Mouse (Mus musculus): ENCODE results near the gene Pacsin1. TPM values are rescaled to one million over a fixed set of nuclear protein-coding genes. Genes with fewer than 3 reads are reported as not detected.

The Pacsin1 gene
- polyA plus RNA-seq, 1 experiment from 2014 or later = 44.2 TPM

GRCm38 (mm10) chr17:27746446-27746845, 91.1 kb downstream of the Pacsin1 start:
- H3K9me3 ChIP-seq (ENCODE audit: control insufficient read depth, low read length) = no peaks in the 10 kb centered on the region
- no peaks in the 10 kb centered on the region for H3K4me1 ChIP-seq (replicated peaks; ENCODE audit: control insufficient read depth, insufficient read depth, low read length)
- no peak overlapping the region for H3K9ac ChIP-seq (replicated peaks; ENCODE audit: low read depth, low read length)
- H3K27me3 ChIP-seq (replicated peaks; ENCODE audit: control insufficient read depth, insufficient read depth, low read length) = no peaks in the 10 kb centered on the region
- ATAC-seq = no peak
- no peak overlapping the region for H3K4me3 ChIP-seq (replicated peaks; ENCODE audit: low read length)
- H3K27ac ChIP-seq (ENCODE audit: low read length) = no peak overlapping the region
- H3K4me2 ChIP-seq (ENCODE audit: low read length) = no peak overlapping the region
- H3K36me3 ChIP-seq (ENCODE audit: control insufficient read depth, insufficient read depth) = no peaks in the 10 kb centered on the region
- WGBS = 61% methylated on average over 4 of the region's 4 CpGs

GRCm38 (mm10) chr17:27748123-27748522, 92.8 kb downstream of the Pacsin1 start:
- Histone ChIP-seq H3K36me3 (ENCODE audit: control insufficient read depth, insufficient read depth) (no peaks in the 10 kb centered on the region), H3K9me3 (ENCODE audit: control insufficient read depth, low read length) (no peaks in the 10 kb centered on the region), H3K4me2 (ENCODE audit: low read length) (no peak overlapping the region), H3K9ac (replicated peaks; ENCODE audit: low read depth, low read length) (no peak overlapping the region), H3K27ac (ENCODE audit: low read length) (no peak overlapping the region), H3K4me1 (replicated peaks; ENCODE audit: control insufficient read depth, insufficient read depth, low read length) (no peaks in the 10 kb centered on the region), H3K4me3 (replicated peaks; ENCODE audit: low read length) (no peak overlapping the region), H3K27me3 (replicated peaks; ENCODE audit: control insufficient read depth, insufficient read depth, low read length) (no peaks in the 10 kb centered on the region)
- no peak for ATAC-seq
- WGBS = 93% methylated on average over 2 of the region's 2 CpGs

DNA sequence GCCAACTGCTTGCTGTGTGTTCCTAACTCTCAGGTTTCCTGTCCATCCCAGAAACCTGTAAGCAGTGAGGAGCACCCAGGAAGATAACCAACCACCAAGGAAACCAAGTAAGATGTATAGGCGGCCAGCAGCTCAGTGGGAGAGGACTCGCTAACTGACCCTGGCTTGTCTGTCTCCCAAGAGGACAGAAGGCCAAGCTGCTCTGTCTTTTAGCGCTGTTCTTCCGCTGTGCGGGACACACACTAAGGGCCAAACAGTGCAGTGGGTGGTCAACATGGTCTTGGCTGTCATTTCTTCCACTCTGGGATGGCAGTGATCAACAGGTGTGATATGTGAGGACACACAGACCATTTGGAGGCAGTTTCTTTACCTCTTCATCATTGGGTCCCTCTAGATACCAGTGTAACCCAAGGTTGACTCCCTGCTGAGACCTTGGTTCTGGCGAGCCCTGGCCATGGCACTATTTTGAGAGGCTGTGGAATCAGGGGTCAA, 95.2 kb downstream of the Pacsin1 start:
- no peaks in the 10 kb centered on the region for H3K9me3 ChIP-seq (ENCODE audit: control insufficient read depth, low read length)
- no peak overlapping the region for H3K4me3 ChIP-seq (replicated peaks; ENCODE audit: low read length)
- WGBS = 85% methylated on average over 6 of the region's 6 CpGs
- no peak overlapping the region for H3K9ac ChIP-seq (replicated peaks; ENCODE audit: low read depth, low read length)
- H3K27ac ChIP-seq (ENCODE audit: low read length) = no peak overlapping the region
- H3K27me3 ChIP-seq (replicated peaks; ENCODE audit: control insufficient read depth, insufficient read depth, low read length) = no peaks in the 10 kb centered on the region
- H3K4me1 ChIP-seq (replicated peaks; ENCODE audit: control insufficient read depth, insufficient read depth, low read length) = no peaks in the 10 kb centered on the region
- H3K36me3 ChIP-seq (ENCODE audit: control insufficient read depth, insufficient read depth) = no peaks in the 10 kb centered on the region
- no peak for ATAC-seq
- no peak overlapping the region for H3K4me2 ChIP-seq (ENCODE audit: low read length)

GRCm38 (mm10) chr17:27751314-27752202, 96.2 kb downstream of the Pacsin1 start:
- Histone ChIP-seq H3K27ac (ENCODE audit: low read length) (no peak overlapping the region), H3K9ac (replicated peaks; ENCODE audit: low read depth, low read length) (no peak overlapping the region), H3K27me3 (replicated peaks; ENCODE audit: control insufficient read depth, insufficient read depth, low read length) (no peaks in the 10 kb centered on the region), H3K9me3 (ENCODE audit: control insufficient read depth, low read length) (no peaks in the 10 kb centered on the region), H3K4me1 (replicated peaks; ENCODE audit: control insufficient read depth, insufficient read depth, low read length) (no peaks in the 10 kb centered on the region), H3K36me3 (ENCODE audit: control insufficient read depth, insufficient read depth) (no peaks in the 10 kb centered on the region), H3K4me3 (replicated peaks; ENCODE audit: low read length) (no peak overlapping the region), H3K4me2 (ENCODE audit: low read length) (no peak overlapping the region)
- ATAC-seq = no peak
- 80% methylated on average over 8 of the region's 8 CpGs for WGBS

DNA sequence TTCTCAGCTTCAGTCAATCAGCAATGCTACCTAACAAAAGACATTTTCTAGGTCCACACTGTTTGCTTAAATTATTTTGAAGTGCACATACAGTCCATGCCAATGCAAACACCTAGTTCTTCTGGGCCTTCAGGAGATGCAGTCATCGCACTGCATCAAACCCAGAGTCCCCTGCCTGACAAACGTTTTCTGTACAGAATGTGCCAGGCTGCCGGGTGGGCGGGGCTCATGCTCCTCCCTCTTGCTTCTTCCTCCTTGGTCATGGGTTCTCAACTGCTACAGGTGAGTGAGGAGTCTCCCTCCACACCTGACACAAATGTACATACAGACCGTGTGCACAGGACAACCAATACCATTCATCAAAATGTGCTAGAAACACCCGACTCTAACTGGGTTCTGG, 104.9 kb downstream of the Pacsin1 start:
- Histone ChIP-seq H3K4me2 (ENCODE audit: low read length) (no peak overlapping the region), H3K27ac (ENCODE audit: low read length) (no peak overlapping the region), H3K4me1 (replicated peaks; ENCODE audit: control insufficient read depth, insufficient read depth, low read length) (peaks cover 4% of the 10 kb centered on the region; the same call in 1 of the 2 replicates), H3K9ac (replicated peaks; ENCODE audit: low read depth, low read length) (no peak overlapping the region), H3K27me3 (replicated peaks; ENCODE audit: control insufficient read depth, insufficient read depth, low read length) (no peaks in the 10 kb centered on the region), H3K4me3 (replicated peaks; ENCODE audit: low read length) (no peak overlapping the region), H3K36me3 (ENCODE audit: control insufficient read depth, insufficient read depth) (0 out of 2 replicates have a peak, but pooled peaks cover 2% of the 10 kb centered on the region), H3K9me3 (ENCODE audit: control insufficient read depth, low read length) (0 out of 2 replicates have a peak, but pooled peaks cover 6% of the 10 kb centered on the region)
- no peak for ATAC-seq
- 79% methylated on average over 6 of the region's 6 CpGs for WGBS

Other genes starting within 250 kb of the Pacsin1 start
- 3.0 and 4.0 TPM in 2 replicates for gene Grm4, start 134.1 kb upstream of the Pacsin1 start, polyA plus RNA-seq (2015; fragmentation: Nextera tagmentation; extraction: Ambion mirVana)
- 107 and 113 TPM in 2 replicates for gene Hmga1, start 99.0 kb upstream of the Pacsin1 start, polyA plus RNA-seq (2015; fragmentation: Nextera tagmentation; extraction: Ambion mirVana)
- 31.9 and 49.8 TPM in 2 replicates for gene AI413582, start 89.8 kb upstream of the Pacsin1 start, polyA plus RNA-seq (2015; fragmentation: Nextera tagmentation; extraction: Ambion mirVana)
- gene Nudt3, start 32.0 kb upstream of the Pacsin1 start, polyA plus RNA-seq (2015; fragmentation: Nextera tagmentation; extraction: Ambion mirVana) = 272 and 293 TPM in 2 replicates
- gene RPS10-NUDT3, start 20.3 kb upstream of the Pacsin1 start, polyA plus RNA-seq (2015; fragmentation: Nextera tagmentation; extraction: Ambion mirVana) = not detected in 2 replicates
- gene Rps10, start 18.8 kb upstream of the Pacsin1 start, polyA plus RNA-seq (2015; fragmentation: Nextera tagmentation; extraction: Ambion mirVana) = 467 and 512 TPM in 2 replicates
- 0.27 and 0.70 TPM in 2 replicates for gene Spdef, start 73.4 kb downstream of the Pacsin1 start, polyA plus RNA-seq (2015; fragmentation: Nextera tagmentation; extraction: Ambion mirVana)
- gene D17Wsu92e, start 165.1 kb downstream of the Pacsin1 start, polyA plus RNA-seq (2015; fragmentation: Nextera tagmentation; extraction: Ambion mirVana) = 11.9 and 12.4 TPM in 2 replicates
- 255 and 264 TPM in 2 replicates for gene Snrpc, start 182.6 kb downstream of the Pacsin1 start, polyA plus RNA-seq (2015; fragmentation: Nextera tagmentation; extraction: Ambion mirVana)
- 6.6 and 6.8 TPM in 2 replicates for gene Uhrf1bp1, start 200.9 kb downstream of the Pacsin1 start, polyA plus RNA-seq (2015; fragmentation: Nextera tagmentation; extraction: Ambion mirVana)

Measured in forebrain, embryonic 16.5 days (tissue).